Mouse (Mus musculus) left cerebral cortex, postnatal 4 days (tissue): ENCODE data around the gene Radil. TPM values are rescaled to one million over a fixed set of nuclear protein-coding genes. Genes with fewer than 3 reads are reported as not detected.

Experiments used
- DNase-seq: peaks from one replicate; pipeline ENCODE4 v3.0.0-alpha.2; 2022
- intact Hi-C: fragments of 180-260 bp; cut with DNase I; formaldehyde crosslinking; loops from one replicate; pipeline ENCODE4 v1.15.1; 2025
- total RNA-seq, 2 experiments: library from RNA; stranded (reverse); gene quantifications; 2 replicates each; pipeline ENCODE4 v1.2.3; 2021

The Radil gene
- total RNA-seq, 2 experiments from 2014 or later, result 24.0 to 27.9 TPM

DNA sequence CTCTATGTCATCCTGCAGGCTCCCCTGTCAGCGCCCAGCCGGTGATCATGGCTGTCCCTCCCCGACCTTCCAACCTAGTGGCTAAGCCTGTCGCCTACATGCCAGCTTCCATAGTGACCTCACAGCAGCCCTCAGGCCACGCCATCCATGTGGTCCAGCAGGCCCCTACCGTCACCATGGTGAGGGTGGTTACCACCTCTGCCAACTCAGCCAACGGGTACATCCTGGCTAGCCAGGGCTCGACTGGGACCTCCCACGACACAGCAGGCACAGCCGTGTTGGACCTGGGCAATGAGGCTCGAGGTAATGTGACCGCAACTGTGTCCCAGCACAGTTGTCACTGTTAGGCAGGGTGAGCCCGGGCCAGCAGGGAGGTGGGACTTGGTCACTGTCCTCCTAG lies 97.2 kb downstream of the Radil start:
- intact Hi-C loops, result no loop called here
- DNase-seq, result no peak

DNA sequence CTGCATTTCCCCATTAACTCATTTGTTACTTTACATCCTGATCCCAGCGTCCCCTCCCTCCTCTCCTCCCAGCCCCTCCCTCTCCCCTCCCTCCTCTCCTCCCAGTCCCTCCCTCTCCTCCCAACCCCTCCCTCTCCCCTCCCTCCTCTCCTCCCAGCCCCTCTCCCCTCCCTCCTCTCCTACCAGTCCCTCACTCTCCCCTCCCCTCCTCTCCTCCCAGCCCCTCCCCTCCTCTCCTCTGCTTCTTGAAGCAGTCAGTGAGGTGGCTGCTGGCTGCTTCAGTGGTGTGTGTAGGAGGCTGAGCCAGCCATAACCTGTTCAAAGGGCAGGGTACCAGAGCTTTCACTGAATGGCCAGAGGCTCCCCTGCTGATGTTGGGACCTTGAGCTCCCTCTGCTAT lies 99.1 kb downstream of the Radil start:
- intact Hi-C loops, result no loop called here
- no peak for DNase-seq

DNA sequence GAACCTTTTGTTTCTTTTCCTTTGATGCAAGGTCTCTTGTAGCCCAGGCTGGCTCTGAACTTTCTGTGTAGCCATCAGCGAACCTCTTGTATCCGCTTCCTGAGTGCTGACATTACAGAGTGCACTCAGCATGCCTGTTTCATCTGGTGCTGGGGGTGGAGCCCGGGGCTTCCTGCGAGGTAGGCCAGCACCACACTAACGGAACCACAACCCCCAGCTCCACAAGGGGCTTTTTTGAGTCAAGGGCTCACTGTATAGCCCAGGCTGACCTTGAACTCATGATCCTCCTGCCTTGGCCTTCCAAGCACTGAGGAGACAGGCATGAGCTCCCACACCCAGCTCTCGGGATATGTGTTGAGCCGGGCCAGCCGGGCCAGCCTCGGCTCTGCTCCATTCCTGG lies 100.1 kb downstream of the Radil start:
- intact Hi-C loops, result no loop called here
- DNase-seq, result no peak

DNA sequence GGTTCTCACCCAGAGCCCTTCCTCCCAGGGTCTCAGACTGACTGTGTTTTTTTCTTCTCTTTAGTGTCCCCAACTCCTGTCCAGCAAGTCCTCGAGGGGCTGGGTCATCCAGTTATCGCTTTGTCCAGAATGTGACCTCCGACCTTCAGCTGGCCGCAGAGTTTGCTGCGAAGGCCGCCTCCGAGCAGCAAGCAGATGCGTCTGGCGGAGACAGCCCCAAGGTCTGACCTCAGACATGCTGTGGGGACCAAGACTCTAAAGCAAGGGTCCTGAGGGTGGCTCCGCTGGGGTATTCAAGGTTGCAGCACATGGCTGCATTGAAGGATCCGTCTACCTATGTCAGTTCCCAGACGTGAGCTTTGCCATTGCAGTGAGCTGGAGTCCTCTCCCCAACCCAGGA lies 102.3 kb downstream of the Radil start:
- intact Hi-C loops, result loop anchor here (10.0 kb wide), 3 partner anchors 84 to 1604 kb away; partner anchors contain the start of gene Sdk1

DNA sequence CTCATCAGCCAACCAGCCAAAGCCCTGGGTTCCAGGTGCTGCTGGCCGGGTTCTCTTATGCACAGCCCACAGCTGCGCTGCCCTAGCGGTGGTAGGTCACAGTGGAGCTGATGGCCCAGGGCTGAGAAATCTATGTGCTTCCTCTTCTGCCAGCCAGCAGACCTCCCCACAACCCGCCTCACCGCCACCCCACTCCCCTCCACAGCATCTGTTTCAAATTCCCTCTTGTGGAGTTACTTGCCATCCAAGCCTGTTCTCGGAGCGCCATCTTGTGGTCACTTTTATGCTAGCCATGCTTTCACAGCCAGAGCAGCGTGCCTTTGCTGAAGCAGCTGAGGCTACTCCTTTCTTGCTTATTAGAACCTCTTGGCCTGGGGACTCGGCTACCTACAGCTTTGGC lies 102.8 kb downstream of the Radil start:
- DNase-seq, result peak; percentile 94
- intact Hi-C loops, result loop anchor here (10.0 kb wide), 3 partner anchors 83 to 1603 kb away; partner anchors contain the start of gene Sdk1

More for the DNA sequence above, 102.3 kb downstream of the Radil start:
- DNase-seq, result no peak

DNA sequence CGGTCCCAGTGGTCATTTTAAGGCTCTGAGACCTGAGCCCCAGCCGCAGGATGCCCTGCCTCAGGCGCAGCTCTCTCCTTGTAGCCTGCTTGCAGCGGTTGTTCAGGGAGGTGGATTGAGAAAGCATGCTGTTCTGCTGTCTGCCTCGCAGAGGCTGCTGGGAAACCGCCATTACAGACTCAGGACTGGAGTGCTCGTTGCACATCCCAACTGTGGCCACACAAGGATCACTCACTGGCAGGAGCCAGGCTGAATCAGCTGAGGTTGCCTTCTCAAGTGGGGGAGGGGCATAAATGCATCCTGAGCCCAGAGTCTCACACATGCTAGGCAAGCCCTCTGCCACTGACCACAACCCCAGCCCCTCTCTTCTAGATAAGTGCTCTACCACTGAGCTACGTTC lies 105.2 kb downstream of the Radil start:
- no peak for DNase-seq
- intact Hi-C loops, result loop anchor here (10.0 kb wide), 3 partner anchors 81 to 1601 kb away; partner anchors contain the start of gene Sdk1

DNA sequence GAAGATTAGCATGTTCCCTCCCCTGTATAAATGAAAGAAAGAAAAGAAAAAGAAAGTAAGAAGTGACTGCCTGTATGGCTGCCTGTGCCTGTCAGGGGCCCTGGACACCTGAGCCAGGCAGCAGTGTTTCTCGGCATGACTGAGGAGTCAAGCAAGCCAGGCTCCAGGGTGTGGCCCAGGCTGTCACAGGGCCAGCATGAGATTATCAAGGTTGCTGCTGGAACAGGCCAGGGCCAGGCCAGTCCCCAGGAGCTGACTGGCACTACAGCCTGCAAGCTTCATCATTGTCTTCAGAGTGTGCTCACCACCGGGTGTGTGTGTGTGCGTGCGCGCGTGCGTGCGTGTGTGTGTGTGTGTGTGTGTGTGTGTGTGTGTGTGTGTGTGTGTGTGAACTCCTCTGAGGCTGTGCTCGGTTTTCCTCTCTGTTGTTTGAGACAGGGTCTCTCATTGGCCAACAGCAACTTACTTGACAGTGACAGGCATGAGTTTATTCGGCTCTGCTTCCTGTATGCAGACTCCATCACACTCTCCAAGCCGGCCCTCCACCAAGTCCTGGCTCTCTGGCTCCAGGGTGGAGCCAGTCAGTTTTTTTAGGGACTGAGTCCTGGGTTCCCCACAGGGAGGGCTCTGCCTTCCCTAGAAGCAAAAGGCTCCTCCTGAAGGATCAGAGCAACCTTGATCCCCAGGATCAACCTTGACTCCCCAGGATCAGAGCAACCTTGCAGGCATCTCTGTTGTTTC lies 105.9 kb downstream of the Radil start:
- DNase-seq, result no peak
- intact Hi-C loops, result loop anchor here (10.0 kb wide), 3 partner anchors 80 to 1600 kb away; partner anchors contain the start of gene Sdk1

DNA sequence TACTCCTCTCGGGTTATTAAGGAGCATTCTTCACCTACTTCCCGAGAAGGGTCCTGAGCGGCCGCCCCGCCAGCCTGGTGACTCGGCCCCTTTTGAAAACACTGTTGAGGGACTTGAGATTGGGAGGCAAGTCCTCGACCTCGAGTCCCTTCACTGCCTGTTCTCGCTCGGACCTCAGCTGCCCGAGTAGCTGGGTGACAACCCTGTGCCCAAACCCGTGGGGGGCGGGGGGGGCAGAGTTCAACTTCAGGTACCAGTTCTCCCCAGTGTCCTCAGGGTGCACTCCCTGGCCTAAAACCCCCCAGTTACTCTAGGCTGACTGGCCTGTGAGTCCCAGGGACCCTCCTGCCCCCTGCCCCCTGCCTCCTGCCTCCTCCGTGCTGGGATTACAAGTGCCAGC lies 106.9 kb downstream of the Radil start:
- DNase-seq, result no peak
- intact Hi-C loops, result loop anchor here (10.0 kb wide), 3 partner anchors 79 to 1599 kb away; partner anchors contain the start of gene Sdk1

DNA sequence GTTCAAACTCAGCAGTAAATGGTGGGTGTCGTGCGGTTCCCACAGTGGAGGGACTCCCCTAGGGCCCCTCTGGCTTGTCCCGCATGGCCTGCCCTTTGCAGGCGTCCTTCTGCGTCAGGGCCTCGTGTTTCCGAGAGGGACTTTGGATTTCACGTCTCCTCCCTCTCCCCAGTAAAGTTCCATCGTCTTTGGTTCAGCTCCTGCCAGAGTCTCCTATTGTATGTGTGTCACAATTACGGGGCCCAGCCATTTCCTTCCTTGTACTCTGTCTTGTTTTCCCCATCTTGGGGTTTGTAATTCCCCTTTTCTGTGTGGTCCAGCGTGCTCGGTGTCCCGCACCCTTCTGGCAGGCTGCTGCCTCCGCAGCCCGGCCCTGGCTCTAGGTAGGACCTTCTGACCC lies 107.4 kb downstream of the Radil start:
- intact Hi-C loops, result loop anchor here (10.0 kb wide), 3 partner anchors 79 to 1599 kb away; partner anchors contain the start of gene Sdk1
- no peak for DNase-seq

DNA sequence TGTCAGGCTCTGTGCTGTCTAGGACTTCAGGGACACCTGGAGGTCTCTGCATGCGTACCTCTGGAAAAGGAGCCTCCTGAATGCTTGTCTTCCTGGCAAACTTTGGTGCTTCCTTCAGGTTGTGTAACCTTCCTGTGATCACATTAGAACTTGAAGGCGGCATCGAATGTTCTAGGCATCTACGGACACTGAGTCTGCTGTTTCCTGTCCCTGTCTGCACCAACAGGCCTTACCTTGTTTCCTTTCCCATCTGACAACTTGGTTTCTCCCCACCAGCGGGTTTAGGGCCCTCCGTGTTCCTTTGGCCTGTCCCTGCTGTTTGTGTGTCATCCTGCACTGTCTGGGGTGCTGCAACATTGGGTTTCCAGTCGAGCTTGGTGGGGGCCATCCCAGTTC lies 108.9 kb downstream of the Radil start:
- intact Hi-C loops, result loop anchor here (10.0 kb wide), 3 partner anchors 77 to 1597 kb away; partner anchors contain the start of gene Sdk1
- DNase-seq, result no peak

DNA sequence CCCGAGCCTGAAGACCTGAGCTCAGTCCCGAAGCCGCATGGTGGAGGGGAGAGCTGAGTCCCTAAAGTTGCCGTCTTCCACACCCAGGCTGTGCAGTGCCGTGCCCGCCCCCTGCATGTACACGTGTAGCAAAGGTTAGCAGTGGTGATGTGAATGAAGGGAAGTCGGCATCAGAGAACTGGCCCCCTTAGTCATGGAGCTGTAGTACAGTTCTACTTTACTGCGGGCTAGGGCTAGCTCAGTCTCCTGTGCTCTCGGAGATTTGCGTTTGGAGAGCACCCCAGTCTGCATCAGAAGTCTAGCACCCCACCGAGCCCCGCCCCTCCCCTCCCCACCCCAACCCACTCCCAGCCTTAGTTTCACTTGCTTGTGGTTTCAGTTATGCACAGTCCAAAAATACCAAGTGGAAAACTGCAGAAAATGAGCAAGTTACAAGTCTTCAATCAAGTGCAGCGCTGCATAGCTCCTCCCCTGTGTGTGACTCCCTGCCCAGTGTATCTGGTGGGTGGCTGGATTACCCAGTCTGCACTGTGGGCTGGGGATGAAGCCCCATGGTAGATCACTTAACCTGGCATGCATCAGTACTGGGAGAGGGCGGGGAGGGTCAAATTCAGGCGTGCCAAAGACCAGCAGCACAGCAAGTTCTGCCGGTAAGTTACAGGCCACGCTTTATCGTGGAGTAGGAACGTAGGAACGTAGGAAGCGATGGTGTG lies 109.4 kb downstream of the Radil start:
- no peak for DNase-seq
- intact Hi-C loops, result loop anchor here (10.0 kb wide), 3 partner anchors 77 to 1597 kb away; partner anchors contain the start of gene Sdk1

DNA sequence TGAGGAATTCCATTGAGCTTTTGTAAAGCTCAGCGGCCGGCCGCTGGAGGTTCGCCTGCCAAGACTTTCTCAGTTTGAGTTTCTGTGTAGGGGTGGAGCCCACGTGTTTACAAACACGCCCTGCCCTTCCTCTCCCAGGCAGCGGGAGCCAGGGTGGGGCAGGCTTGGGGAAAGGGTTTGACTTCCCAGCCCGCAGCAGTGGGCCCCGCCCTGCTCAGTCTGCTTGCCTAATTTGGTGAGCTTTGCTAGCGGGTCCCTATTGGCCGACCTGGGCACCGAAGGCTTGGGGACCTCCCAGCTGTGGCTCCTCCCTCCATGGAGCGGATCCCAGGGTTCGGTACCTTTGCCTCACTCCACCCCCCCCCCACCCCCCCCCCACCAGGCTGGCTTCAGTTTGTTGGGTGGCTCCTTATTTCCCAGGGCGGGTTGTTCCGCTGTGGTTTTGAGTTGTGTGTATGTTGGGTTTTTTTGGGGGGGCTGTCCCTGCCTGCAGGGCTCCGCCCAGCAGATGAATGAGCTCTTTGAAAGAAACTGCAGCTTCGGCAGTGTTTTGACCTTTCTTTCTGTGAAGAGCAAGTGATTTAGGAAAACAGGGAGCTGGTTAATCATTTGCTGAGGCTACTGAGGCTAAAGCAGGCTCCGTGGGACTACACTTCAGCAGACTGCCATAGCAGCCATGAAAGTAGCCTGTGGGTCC lies 110.3 kb downstream of the Radil start:
- DNase-seq, result peak; percentile 67
- intact Hi-C loops, result loop anchor here (10.0 kb wide), 3 partner anchors 76 to 1596 kb away; partner anchors contain the start of gene Sdk1

DNA sequence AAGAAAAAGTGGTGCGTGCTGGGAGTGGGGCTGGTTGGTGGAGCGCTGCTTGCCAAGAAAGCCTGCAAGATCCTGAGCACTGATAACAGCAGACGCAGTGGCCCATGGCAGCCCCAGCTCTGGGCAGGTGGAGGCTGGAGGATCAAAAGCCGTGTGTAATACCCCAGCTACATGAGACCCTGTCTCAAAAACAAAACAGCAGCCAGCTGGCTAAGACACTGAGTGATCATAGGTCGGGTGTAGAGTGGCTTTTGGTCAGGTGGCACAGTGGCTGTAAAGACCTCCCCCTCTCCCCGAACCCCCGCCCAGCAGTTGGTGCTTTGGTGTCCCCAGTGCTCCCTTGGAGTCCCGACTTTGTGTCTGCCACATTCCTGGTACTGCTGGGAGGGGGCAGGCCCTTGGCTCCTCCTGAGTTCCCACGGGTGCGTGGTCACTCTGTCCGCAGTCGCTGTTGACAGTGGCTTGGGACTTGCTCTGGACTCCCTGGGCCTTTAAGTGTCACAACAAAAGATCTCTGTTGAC lies 110.9 kb downstream of the Radil start:
- intact Hi-C loops, result loop anchor here (10.0 kb wide), 3 partner anchors 75 to 1595 kb away; partner anchors contain the start of gene Sdk1
- DNase-seq, result no peak

DNA sequence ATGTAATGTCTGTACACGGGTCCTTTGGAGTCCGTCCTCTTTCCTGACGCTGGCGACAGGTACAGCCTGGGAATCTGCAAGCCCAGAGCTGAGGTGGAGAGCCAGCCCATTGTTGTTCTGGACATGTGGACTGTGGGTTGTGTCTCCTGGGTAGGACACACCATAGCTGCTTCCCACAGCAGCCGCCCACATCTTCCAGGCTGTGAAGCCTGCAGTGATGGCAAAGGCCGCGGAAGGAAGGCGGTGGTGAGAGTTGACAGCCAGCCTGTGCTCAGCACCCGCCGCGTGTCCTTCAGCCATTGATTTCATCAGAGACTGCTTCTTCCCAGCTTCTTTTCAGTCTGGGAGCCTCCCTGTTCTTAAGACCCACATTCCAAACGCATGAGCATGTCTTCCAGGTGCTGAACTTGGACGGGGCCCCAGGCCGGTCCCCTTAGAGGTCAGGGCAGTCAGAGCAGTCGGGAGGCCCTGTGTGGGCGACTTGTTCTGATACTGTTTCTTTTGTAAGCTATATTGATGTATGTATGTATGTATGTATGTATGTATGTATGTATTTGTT lies 112.4 kb downstream of the Radil start:
- no peak for DNase-seq
- intact Hi-C loops, result no loop called here

DNA sequence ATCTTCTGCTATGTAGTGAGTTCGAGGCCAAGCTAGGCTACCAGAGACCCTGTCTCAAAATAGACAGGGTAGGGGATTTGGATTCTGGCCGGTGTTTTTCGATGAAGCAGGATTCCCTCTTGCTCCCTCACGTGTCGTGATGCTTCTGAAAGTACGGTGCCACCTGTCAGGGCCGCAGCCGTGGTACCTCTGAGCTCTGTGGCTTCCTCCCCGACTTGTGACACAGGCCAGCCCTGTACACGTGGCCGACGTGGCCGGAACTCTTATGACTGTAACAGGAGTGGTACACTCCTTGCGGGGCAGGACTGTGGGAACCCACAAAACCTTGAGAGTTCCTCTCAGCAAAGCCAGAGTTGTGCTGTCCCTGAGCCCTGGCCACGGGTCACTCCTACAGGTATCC lies 115.2 kb downstream of the Radil start:
- no peak for DNase-seq
- intact Hi-C loops, result no loop called here

Other genes with a start within 250 kb of the Radil start
- 10 to 100 TPM; 34.5 to 35.6 TPM for gene Foxk1, start 149.6 kb downstream of the Radil start, total RNA-seq
- gene Ap5z1, start 87.2 kb downstream of the Radil start, total RNA-seq, result 10 to 100 TPM; 21.9 to 23.2 TPM
- 1 to 10 TPM; 1.5 to 1.9 TPM for gene Papolb, start 21.0 kb downstream of the Radil start, total RNA-seq
- gene Mmd2, start 57.7 kb upstream of the Radil start, total RNA-seq, result 10 to 100 TPM; 76.5 to 90.3 TPM
- gene Wipi2, start 76.6 kb upstream of the Radil start, total RNA-seq, result 10 to 100 TPM; 60.0 to 62.4 TPM
- 100 to 1,000 TPM; 127 to 138 TPM for gene Slc29a4, start 141.4 kb upstream of the Radil start, total RNA-seq